Mouse (Mus musculus) layer of hippocampus, adult 2 months (tissue): ENCODE data around the gene Pde1b. TPM values are rescaled to one million over a fixed set of nuclear protein-coding genes. Genes with fewer than 3 reads are reported as not detected.

Experiments used
- DNase-seq, 2 experiments: peaks; one replicate each; pipeline ENCODE4 v3.0.0; 2022; ENCODE audit warnings: low spot score in 2 of 2
- H3K27ac ChIP-seq: fragments of 200-600 bp; 2 replicates; pipeline ENCODE4 v1.8.1; 2022
- H3K4me3 ChIP-seq: fragments of 200-600 bp; 2 replicates; pipeline ENCODE4 v1.8.1; 2022; ENCODE audit warnings: mild to moderate bottlenecking
- CTCF ChIP-seq: fragments of 200-600 bp; conservative IDR thresholded peaks from 2 replicates; pipeline ENCODE4 v1.8.1; 2022; ENCODE audit warnings: antibody characterized with exemption, mild to moderate bottlenecking, moderate library complexity
- total RNA-seq, 2 experiments: library from RNA; stranded (reverse); gene quantifications; 2 replicates each; pipeline ENCODE4 v1.2.3; 2021

Gene Pde1b
- total RNA-seq, 2 experiments from 2014 or later = 109 to 117 TPM

DNA sequence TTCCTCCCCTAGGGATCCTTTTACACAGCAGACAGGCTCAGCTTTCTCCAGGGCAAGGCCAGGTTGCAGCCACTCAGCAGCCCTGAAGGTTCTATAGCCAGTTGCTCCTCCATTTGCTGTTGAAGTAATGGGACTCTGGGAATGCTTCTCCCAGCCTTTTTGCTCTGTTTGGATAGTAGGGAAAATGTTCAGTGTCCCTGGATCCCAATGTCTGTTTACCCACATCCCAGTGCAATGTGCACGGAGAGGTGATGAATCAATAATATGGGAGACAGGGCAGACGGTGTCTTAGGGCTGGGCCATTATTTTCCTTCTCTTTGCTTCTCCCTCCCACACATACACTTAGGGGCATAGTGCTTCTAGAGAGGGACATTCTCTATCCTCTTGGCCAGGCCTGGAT, 36.4 kb downstream of the Pde1b start:
- no peak for DNase-seq
- H3K27ac ChIP-seq = no peak overlapping the region
- no peak for TF ChIP-seq CTCF
- H3K4me3 ChIP-seq = no peak overlapping the region

DNA sequence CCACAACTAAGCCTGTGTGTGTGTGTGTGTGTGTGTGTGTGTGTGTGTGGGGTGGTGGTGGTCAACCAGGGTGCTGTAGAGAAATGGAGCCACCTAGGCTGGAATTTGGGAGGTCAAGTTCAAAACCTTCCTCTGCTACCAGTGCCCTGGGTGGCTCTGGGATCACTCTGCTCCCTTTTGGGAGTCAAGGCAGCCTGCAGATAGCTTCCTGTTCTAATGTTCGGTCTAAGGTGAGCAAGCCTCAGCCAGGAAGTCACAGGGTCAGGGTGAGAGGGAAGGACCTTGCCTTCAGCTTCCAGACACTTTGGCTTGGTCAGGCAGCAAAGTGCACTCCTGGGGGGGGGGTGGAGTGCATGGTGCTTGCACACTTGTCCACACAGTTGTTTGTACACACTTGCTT, 37.8 kb downstream of the Pde1b start:
- Histone ChIP-seq H3K27ac (no peak overlapping the region), H3K4me3 (no peak overlapping the region)
- no peak for TF ChIP-seq CTCF
- no peak for DNase-seq

DNA sequence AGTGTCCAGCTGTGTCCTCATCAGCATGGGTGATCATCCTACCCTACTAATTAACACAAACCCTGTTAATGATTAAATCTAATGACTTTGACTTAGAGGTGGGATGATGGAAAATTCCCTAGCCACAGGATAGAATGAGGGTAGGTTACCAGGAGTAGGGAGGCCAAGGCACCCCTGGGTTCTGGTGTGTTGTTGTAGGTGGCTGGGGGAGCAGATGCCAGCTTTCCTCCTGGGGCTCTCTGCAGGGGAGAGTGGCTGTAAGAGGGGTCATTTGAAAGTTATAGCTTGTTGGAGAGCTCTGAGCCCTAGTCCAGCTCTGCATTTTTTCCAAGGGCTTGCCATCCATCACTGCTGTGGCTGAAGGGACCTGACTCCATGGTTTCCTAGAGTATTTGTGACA, 39.7 kb downstream of the Pde1b start:
- no peak for TF ChIP-seq CTCF
- no peak overlapping the region for H3K4me3 ChIP-seq
- H3K27ac ChIP-seq = no peak overlapping the region
- DNase-seq = no peak

DNA sequence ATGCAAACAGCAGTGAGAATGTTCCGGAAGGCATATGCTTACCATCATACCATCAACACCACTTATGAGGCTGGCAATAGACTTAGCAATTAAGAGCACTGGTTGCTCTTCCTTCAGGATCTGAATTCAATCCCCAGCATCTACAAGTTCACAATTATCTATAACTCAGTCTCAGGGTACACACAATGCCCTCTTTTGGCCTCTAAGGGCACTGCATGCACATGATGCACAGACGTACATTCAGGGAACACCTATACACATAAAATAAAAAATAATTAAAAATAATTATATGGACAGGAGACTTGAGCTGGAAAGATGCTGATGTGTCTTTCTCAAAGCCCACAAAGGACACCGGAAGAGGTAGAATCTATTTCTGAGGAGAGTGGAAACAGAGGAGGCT, 45.1 kb downstream of the Pde1b start:
- TF ChIP-seq CTCF = peak; percentile 58
- no peak overlapping the region for H3K4me3 ChIP-seq
- no peak for DNase-seq
- H3K27ac ChIP-seq = no peak overlapping the region

DNA sequence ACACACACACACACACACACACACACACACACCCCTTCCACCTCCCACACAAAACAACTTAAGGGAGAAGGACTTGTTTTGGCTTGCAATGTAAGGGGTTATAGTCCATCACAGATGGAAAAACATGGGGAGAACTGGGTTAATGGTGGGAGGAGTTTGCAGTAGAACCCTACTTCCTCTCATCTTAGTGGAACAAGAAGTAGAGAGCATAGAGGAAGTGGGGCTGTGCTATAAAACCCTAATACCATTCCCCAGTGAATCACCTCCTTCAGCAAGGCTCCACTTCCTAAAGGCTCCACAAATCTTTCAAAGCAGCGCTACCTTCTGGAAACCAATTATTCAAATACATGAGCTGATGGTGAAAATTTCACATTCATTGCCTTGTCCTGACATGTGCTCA, 46.6 kb downstream of the Pde1b start:
- H3K4me3 ChIP-seq = no peak overlapping the region
- no peak for DNase-seq
- H3K27ac ChIP-seq = no peak overlapping the region
- no peak for TF ChIP-seq CTCF

DNA sequence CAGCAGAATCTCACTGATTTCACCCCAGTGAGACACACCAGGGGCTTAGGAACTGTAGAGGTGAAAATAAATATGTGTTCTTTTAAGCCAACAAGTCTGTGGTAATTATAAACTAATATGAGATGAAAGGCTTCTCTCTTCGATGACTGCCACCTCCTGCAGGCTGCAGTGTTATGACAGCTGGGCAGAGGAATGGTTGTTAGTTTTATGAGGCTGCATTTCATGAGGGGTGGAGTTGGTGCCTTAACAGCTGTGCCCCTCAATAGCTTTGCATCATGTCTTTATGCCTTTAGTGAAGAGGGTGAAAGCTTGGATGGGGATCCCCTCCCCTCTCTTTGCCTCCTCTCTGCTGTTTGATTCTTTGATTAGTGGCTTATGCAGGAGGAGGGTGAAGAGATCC, 48.2 kb downstream of the Pde1b start:
- H3K4me3 ChIP-seq = no peak overlapping the region
- no peak overlapping the region for H3K27ac ChIP-seq
- TF ChIP-seq CTCF = no peak
- DNase-seq = no peak

DNA sequence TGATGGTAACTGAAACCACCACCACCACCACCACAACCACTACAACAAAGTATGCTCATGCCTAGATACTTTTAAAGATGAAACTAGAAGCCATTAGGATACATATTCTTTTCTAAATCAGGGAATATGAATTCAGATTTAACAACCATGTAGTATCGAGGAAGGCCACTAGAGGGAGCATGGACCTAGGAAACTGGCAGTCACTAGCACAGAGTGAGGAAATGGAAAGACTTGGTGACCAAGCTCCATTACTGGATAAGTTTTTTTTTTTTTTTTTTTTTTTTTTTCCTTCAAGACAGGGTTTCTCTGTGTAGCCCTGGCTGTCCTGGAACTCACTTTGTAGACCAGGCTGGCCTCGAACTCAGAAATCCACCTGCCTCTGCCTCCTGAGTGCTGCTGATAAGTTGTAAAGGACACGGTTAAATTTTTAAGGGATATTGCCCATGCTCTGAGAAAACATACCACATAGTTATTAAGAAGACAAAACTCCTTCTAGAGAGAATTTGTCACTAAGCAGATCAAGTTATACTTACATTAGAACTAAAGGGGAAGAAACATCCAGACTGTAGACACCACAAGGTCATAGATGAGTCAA, 49.4 kb downstream of the Pde1b start:
- peak; percentile 68 to 82 for DNase-seq
- TF ChIP-seq CTCF = peak; percentile 80
- no peak overlapping the region for H3K4me3 ChIP-seq
- H3K27ac ChIP-seq = no peak overlapping the region

DNA sequence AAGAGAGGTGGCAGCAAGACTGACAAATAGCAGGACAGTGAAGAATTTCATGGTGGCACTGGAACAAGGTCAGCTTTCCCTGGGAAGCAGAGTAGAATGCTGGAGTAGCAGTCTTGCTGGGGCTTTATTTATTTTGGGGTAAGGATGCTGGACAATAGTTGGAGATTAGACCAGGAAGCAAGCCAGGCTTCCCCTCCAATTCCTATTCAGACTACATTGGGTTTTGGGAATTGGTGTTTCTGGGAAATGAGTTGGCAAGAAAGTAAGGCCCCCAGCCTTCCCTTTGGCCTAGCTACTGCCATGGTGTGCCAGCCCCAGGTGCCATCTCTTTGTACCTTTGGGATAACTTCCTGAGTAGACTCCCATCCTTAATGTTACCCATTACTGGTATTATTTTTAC, 62.1 kb downstream of the Pde1b start, which contains the start of gene Glycam1:
TSS of gene Glycam1 (minus strand) at position 101 of the 400 bp plus-strand sequence.
- no peak for DNase-seq
- no peak for TF ChIP-seq CTCF
- H3K27ac ChIP-seq = no peak within 1 kb of the TSS
- H3K4me3 ChIP-seq = no peak within 1 kb of the TSS

Other genes starting within 250 kb of the Pde1b start
- gene Nfe2, start 244.6 kb upstream of the Pde1b start, total RNA-seq = not detected
- 10 to 100 TPM; 91.0 to 96.2 TPM for gene Copz1, start 230.3 kb upstream of the Pde1b start, total RNA-seq
- gene Gpr84, start 192.4 kb upstream of the Pde1b start, total RNA-seq = under 1 TPM; 0.61 to 0.81 TPM
- 10 to 100 TPM; 40.8 to 42.2 TPM for gene Zfp385a, start 162.9 kb upstream of the Pde1b start, total RNA-seq
- gene Itga5, start 136.3 kb upstream of the Pde1b start, total RNA-seq = 1 to 10 TPM; 1.2 to 2.1 TPM
- not detected for gene Gtsf1, start 72.6 kb upstream of the Pde1b start, total RNA-seq
- gene Gtsf2, start 54.6 kb upstream of the Pde1b start, total RNA-seq = not detected
- 1 to 10 TPM; 6.9 to 8.7 TPM for gene Nckap1l, start 49.2 kb upstream of the Pde1b start, total RNA-seq
- 100 to 1,000 TPM; 118 to 136 TPM for gene Ppp1r1a, start 35.0 kb downstream of the Pde1b start, total RNA-seq
- 1 to 10 TPM in 1 of 2 experiments, not detected in 1; 1.7 TPM for gene Glycam1, start 62.0 kb downstream of the Pde1b start, total RNA-seq